Mouse (Mus musculus): ENCODE data around the gene Ptpn20. TPM values are rescaled to one million over a fixed set of nuclear protein-coding genes. Genes with fewer than 3 reads are reported as not detected.

The Ptpn20 gene
- 0.08 and 0.20 TPM in 2 replicates for polyA plus RNA-seq (2012; rRNA removed)

DNA sequence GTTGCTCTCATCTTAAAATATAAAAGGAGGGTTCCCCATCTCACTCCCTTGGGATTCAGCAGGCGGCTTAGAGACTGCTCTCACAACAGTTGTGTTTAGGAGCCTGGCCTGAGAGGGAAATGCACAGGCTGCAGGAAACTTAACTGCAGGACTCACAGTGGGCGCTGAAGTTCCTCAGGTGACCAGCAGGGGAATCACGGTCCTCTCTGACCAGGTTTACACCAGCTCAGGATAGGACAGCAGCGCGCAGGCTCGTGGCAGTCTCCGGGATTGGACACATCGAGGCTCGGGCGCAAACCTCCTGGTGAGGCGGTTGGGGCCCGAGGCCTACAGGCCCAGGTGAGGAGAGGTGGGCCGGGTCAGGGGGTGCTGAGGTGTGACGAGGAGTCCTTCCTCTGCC lies at the start of gene Ptpn20:
Gene Ptpn20, plus strand, starts transcription at position 257 of the 400 bp plus-strand sequence.
- no peak for DNase-seq (ENCODE audit: low read depth)

DNA sequence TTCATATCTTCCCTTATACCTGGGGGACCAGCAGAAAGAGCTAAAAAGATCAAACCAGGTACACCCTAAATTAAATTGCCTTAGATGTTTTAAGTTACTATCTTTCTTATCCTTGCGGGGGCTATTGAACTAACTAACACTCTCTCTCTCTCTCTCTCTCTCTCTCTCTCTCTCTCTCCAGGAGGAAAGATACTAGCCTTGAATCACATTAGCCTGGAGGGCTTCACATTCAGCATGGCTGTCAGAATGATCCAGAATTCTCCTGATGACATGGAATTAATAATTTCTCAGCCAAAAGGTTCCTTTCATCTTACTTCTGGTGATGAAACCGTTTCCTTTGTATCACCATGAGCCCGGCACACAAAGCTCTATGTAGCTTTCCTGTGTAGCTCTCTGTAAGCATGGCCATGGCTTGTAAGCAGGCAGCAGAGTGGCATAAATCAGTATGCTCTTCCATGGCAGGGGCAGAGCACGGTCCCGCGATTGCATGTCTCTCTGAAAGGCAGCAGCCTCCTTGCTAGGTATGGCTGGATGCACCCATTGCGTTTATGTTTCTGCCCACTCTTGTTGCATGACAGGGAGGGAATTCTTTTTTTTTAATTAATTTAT lies 49.3 kb upstream of the Ptpn20 start:
- DNase-seq (ENCODE audit: low read depth): no peak

DNA sequence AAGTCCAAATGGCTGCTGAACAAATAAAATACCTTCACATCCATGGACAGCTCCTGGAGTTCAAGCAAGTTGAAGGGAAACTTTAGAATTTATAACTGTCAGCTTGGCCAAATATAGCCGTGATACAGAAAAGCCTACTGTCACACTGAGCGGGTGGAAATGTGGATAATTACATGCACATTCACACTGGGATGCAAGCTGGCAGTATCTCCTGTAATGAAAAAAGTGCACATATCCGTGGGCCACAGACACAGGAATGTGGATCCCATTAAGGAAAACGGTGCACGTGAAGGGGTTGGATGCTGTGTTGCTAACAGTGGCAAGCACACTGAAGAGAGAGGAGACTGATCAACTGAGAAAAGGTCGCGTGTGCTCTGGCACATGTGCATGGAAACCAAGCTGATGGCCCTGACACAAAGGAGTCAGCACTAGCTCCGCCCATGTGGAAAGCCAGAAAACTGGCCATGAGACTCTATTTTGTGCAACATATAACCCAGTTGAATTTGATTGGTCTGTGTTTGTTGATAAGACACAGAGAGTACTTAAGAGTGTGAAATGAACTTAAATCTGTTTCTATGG lies 43.4 kb upstream of the Ptpn20 start:
- DNase-seq (ENCODE audit: low read depth): no peak

DNA sequence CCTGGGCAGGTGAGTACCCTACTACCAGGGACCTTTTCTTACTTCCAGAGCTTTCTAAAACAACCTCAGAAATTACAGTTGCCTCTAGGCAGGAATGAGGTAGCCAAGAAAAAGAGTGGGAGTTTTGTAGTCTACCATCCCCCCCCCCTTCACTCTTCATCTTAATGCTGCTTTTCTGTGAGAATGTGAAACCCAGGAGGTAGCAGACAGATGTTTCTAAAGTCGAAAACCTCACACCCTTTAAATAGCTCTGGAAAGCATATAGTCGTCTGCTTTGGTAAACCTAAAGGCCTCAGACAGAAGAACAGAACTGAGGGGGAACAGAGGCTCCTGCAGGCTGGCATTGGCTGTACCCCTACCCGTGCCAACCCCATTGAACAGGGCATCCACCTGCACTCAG lies 40.4 kb upstream of the Ptpn20 start:
- no peak for DNase-seq (ENCODE audit: low read depth)

- no peak for DNase-seq (ENCODE audit: low read depth)
Observed at GRCm38 (mm10) chr14:33549856-33550255, 39.2 kb upstream of the Ptpn20 start.

GRCm38 (mm10) chr14:33570737-33571136 lies 18.3 kb upstream of the Ptpn20 start:
- DNase-seq (ENCODE audit: low read depth): no peak

DNA sequence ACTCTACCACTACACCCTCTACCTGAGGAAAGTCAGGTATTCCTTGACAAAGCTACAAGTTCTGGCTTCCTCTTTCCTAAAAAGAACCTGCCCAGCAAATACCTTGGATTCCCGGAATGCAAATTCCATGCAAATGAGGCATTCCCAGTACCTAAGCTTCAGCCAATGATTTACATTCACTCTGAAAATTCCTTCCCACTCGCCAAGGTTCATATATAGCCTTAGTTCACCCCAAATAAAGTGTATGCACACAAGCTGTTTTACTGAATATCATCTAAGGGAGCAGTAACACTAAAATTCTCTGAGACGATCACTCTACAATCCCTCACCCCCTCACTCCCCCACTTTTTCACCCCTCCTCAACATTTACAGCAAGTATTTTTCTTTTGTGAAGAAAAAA lies 15.4 kb upstream of the Ptpn20 start:
- no peak for DNase-seq (ENCODE audit: low read depth)

DNA sequence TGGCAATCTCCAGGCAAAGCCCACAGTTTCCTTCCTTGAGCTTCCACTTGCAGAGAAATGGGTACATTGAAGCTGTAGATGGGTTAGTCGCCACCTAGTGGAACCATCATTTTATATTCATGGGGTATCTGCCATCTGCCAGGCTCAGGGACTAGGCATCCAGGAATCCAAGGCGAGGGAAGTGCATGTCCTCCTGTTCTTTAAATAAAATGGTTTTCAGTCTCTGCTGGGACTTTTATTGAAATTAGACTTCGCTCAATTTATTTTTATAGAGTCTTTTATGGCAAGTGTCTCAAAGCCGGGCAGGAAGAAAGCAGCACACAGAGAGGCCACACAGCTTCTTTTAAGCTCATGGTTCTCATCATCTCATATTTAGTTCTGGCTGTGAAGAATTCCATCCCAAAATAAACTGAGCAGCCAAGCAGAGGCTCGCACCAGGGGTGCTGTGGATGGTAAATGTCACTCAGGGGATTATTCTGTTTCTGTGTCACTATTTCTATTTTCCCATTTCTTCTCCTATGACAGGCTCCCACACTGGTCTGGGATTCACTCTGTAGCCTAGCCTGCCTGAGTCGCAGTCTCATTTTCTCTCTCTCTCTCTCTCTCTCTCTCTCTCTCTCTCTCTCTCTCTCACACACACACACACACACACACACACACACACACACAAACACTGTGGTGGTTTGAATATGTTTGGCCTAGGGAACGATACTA lies 9.1 kb upstream of the Ptpn20 start:
- no peak for DNase-seq (ENCODE audit: low read depth)

DNA sequence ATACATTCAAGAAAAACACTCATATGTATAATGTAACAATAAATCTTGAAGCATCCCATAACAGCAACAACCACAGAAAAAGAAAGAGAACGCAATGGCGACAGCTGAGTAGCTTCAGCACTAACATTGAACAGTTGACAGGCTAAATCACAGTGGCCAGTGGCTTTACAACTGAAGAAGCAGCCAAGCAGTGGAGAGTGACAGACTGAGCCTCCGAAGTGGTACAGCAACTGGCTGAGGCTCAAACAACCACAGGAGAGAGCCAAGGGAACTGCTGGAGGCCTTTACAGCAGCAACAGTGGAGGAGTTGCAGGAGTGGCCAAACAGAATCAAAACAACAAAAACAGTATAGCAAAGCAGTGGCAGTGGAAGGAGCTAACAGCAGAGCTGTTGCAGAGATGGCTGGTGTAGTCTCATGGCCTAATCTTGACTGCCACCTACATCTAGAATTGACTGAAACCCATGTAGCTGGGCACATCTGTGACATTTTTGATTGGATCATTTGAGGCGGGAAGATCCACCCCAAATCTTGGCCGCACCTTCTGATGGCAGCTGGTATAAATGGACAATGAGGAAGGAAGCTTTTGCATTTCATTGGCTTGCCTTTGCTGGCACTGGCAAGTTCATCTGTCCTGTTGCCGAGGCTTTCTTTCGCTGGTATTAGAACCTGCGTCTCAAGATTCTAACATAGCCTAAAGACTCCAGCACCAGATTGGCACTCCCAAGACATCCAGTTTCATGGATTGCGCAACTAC lies 9.5 kb downstream of the Ptpn20 start:
- DNase-seq (ENCODE audit: low read depth): no peak

GRCm38 (mm10) chr14:33607431-33607830 lies 18.4 kb downstream of the Ptpn20 start:
- DNase-seq (ENCODE audit: low read depth): no peak

GRCm38 (mm10) chr14:33625036-33625435 lies 36.0 kb downstream of the Ptpn20 start:
- no peak for DNase-seq (ENCODE audit: low read depth)

- no peak for DNase-seq (ENCODE audit: low read depth)
Observed at GRCm38 (mm10) chr14:33632790-33633372, 43.9 kb downstream of the Ptpn20 start.

- DNase-seq (ENCODE audit: low read depth): no peak
Observed at GRCm38 (mm10) chr14:33634354-33634753, 45.3 kb downstream of the Ptpn20 start.

DNA sequence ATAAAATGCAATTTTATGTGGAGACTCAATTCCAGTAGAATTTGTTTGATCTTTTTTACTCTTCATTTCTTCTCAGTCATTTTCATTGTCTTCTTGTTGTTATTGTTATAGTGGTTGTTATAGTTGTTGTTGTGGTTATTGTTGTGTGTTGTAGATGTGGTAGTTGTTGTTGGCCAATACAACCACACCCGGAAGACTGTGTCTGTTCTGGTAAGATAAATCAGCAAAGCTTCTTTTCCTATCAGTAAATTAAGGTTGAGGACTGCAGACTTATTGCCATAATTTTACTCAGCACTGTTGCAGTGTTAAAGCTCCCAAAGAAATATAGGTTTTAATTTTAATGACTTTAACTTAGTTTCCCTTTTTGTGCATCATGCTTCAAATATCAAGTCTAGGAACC lies 45.8 kb downstream of the Ptpn20 start:
- DNase-seq (ENCODE audit: low read depth): no peak

DNA sequence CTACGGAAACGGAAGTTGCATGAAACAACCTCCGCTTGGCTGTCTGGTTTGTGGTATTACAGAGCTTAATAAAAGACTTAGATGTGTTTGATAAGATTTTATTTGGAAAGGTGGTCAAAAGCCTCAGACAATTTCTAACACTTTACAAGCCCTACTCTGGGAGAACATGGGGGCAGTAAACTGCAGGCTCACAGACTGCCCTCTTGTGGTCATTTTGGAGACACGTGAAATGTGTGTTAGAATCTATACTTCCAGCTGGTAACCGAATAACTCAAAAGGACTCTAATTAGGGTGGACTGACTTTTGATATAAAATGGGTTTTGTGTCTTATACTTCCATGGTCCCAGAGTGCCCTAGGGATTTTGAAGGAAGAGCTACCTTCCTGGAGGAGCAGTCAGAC lies 50.4 kb downstream of the Ptpn20 start:
- DNase-seq (ENCODE audit: low read depth): no peak

- DNase-seq (ENCODE audit: low read depth): no peak
Observed at GRCm38 (mm10) chr14:33650721-33651120, 61.7 kb downstream of the Ptpn20 start.

DNA sequence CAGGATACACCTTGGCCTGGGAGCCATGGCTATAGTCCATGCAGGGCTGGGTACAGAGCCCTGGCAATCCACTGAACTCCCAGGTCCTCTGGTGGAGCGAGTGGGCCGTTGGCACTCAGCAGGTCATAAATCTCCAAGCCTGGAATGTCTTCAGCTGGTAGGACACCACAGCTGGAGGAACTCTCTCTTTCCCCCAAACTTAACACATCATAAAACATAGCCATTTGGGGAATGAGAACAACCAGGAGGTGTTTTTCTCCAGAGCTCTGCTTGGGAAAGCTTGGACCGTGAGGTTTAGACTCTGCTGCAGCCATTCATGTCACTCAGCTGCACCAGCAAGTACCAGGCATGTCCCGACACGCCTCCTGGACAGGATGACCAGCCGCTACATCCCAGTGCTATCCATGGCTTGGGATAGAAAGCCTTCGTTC lies 68.5 kb downstream of the Ptpn20 start:
- no peak for DNase-seq (ENCODE audit: low read depth)

DNA sequence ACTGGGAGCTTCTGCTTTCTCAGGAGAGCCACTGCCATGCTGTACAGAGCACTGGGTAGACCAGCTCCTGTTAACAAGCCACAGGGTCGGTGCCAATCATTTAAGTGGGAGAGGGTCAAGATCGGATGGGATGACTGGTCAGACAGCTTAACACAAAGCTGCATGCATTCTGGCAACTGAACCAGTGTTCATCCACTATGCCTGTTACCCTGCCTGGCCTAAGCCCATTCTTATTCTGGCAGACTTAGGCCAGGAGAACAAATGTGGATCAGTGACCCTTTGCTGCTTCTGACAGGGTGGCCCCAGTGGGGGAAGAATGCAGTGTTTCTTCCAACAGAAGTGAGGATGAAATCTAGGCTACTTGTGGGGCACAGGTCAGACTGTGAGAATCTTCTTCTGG lies 69.3 kb downstream of the Ptpn20 start:
- no peak for DNase-seq (ENCODE audit: low read depth)

DNA sequence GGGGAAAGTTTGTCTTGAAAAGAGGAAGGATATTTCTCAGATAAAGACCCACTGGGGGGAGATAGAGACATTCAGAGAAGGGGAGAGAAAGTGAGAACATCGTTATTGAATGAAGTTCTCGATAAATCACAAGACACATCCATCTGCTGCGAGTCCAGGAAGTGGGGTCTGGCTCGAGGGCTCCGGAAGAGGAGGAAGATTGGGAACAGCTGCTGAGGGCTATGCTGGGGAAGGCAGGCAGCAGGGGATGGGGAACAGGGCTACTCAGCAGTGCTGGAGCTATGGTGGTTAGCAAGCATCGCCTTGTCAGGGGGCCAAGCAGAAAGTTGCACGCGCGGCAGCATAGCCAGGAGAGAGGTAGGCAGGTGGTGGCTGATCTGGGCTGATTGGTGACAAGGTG lies 73.1 kb downstream of the Ptpn20 start:
- no peak for DNase-seq (ENCODE audit: low read depth)

DNA sequence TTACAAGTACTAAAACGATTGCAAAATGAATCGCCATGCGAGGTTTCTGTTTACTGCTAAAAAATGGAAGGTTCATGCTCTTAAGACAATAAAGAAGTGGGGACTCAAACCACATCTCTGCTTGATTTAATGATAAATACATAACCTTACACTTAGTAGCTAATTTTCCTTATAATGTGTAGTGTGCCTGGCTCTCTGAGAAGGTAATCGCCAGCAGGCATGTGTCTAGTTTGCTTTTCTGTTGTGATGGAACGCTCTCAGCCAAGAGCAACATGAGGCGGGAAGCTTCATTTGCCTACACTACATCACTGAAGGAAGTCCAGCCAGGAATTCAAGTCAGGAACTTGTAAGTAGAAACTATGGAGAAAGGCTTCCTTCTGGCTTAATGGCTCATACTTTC lies 77.3 kb downstream of the Ptpn20 start:
- no peak for DNase-seq (ENCODE audit: low read depth)

DNA sequence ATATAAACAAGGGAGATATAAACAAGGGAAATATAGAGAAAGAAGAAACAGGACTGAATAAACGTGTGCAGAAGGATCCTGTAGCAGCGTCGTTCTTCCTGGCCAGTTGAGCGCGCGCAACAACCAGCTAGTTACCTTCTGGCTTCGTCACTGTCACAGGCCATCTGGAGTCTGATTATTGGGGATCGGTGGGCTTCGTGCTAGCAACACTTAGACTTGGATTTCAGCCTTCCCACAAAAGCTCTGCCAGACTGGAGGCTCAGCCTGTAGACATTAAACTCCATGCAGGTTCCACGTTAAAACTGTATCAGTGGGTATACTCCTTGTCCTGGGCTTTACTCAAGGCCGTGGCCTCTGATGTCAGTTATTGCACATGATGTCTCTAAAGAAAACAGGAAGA lies 80.9 kb downstream of the Ptpn20 start:
- DNase-seq (ENCODE audit: low read depth): no peak
